Mouse (Mus musculus): ENCODE results near the gene Kcnh1. TPM values are rescaled to one million over a fixed set of nuclear protein-coding genes. Genes with fewer than 3 reads are reported as not detected.

Kcnh1 gene
- total RNA-seq, 2 experiments from 2014 or later = 0.05 TPM; not detected in 1

DNA sequence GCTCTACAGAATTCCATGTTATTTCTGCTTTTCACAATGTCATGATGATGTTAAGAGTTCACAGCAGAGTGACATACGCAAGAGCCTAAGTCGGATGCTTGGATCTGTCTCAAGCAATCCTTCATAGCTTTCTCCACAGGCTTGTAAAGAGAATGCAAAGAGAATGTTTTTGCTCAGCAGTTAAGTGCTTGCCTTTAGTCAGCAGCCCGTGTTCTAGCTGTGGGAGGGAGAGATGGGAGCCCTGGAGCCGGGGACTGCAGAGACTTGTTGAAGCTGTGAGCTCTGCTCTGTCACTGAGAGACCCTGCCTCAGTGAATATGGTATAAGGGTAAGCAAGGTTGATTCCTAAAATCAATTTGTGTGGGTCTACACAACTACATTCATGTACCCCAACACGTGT, 78.3 kb downstream of the Kcnh1 start:
- no peak for DNase-seq (ENCODE audit: low spot score)

DNA sequence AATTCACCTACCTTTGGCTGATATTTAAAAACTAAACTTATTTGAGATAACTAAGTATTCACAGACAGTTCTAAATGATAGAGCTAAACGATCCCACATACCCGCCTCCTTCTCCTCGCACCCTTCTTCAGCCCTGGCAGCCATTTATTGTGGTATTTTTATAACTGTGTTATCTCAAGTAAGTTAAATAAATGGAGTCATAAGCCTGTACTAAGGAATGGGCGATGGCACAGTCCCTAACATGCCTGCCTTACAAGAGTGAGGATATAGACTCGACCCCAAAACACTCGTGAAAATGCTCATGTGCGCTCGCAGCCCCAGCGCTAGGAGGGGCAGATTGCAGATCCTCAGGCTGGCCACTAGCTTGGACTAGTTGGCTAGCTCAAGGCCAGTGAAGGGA, 79.3 kb downstream of the Kcnh1 start:
- DNase-seq (ENCODE audit: low spot score) = no peak

DNA sequence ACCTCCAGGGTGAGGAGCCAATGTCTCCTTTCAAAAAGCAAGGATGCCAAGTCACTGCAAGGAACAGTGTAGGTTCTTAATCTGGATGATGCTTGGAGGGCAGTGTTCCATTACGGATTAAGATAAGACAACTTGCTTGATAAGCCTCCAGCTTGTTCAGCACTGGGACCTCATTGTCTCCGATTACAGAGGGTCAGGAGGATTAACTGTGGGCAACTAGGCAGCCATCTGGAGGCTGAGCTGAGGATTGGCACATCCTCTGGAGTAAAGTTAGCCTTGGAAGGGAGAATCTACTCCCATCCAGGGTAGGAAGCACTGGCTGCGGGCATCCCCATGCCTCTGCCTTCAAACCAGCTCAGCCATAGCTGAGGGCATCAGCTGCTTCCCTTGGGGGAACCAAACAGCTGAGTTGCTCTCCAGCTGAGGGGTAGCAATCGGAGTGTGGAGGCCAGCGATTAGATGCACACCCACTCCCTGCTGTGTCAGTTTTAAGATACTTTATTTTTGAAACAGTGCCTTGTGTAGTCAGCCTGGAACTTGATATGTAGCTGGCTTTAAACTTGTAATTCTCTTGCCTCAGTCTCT, 87.3 kb downstream of the Kcnh1 start:
- no peak for DNase-seq (ENCODE audit: low spot score)

DNA sequence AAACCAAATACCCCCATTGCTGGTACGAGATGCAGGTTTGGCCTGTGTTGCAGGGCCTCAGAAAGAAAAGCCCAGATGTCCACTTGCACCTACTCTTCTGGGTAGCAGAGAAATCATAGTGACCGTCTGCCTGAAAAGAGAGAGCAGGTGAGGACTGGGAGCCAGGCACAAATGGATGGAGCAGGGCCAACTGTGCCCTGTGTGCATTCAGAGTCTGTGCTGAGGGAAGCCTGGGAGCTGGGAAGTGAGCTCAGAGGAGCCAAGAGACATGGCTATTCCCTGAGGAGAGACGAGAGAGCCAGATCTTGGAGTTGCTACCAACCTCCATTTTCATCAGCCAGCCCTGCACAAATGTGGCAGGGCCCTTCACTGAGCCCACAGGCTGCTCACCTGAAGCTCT, 93.8 kb downstream of the Kcnh1 start:
- no peak for DNase-seq (ENCODE audit: low spot score)

DNA sequence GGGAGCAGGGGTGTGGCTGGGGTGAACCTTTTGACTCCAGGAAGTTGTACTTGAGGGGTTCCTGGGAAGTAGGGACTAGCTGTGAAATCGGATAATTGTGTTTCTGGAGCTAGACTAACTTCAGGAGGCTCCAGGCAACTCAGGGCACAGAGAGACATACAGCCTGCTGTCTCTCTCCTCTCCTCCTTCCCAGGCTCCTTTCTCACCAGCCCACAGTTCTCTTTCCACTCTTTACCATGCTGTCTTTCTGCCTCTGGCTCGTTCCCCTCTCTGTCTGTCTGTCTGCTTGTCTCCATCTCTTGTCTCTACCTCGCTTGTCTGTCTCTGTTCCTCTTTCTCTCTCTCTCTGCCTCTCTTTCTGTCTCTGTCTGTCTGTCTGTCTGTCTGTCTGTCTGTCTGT, 94.4 kb downstream of the Kcnh1 start:
- no peak for DNase-seq (ENCODE audit: low spot score)

DNA sequence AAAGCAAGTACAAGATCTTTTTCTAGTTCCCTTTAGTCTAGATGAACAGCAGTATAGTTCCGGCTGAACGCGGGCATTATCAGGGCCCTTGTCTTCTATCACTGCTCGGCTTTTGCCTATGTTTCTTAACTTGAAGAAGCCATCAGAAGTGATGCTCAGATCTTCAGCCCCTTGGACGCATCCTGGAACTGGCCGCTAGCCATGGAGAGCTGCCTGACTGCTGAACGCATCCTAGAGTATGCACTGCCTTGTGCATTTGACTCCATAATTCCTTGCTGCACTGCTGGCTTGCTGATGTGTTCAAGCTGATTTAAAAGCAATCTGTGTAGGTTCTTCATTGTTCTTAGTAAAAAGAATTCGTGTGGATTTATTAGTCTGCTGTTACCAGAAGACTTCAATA, 97.9 kb downstream of the Kcnh1 start:
- DNase-seq (ENCODE audit: low spot score) = no peak

DNA sequence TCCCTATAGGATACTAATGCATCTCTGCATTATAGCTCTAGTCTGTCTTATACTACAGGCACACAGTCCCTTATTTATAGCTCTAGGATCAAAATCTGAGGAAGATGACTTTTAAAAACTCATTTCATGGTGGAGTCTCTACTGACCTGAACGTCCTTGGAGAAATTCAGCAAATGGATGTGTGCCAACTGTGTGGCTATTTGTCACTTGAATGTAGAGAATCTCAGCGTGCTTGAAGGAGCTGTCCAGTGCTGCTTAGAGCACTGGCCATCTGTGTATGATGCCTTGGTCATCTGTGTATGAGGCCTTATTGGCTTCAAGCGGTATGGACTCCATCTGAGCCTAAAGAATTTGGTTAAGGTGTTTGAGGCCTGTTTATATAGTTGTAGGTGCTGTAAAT, 100.7 kb downstream of the Kcnh1 start:
- DNase-seq (ENCODE audit: low spot score) = no peak

DNA sequence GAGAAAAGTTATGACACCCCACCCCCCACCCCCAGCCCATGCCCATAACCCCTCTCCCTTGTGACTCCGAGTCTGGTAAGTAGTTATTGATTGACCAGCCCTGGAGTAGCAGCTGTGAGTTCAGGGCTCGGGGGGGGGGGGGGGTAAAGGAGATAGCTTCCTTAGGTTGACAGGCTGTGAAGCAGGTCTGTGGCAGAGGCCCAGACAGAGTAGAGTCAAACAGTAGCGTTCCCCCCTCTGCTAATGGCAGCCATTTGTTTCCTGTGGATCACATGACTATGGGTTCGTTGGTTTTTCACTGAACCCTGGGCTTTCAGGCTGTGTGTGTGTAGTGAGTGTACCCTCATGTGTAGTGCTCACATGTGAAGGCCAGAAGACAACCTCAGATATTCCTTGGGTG, 102.8 kb downstream of the Kcnh1 start:
- no peak for DNase-seq (ENCODE audit: low spot score)

DNA sequence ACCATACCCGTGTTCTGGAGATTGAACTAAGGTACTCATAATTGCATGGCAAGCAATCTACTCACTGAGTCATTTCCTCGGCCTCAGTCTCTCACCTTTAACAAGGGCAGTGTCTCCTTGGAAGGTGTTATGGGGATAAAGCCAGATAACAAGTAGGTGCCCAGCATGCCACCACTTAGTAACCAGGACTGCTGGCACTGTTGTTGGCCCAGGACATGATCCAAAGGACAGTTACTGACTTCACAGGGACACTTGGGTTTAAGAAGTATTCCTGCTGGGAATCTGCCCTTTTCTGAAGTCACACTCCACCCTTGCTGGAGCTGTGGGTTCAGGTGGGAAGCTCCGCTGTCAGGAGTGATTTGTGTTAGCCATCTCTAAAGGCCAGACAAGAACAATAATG, 103.3 kb downstream of the Kcnh1 start:
- no peak for DNase-seq (ENCODE audit: low spot score)

DNA sequence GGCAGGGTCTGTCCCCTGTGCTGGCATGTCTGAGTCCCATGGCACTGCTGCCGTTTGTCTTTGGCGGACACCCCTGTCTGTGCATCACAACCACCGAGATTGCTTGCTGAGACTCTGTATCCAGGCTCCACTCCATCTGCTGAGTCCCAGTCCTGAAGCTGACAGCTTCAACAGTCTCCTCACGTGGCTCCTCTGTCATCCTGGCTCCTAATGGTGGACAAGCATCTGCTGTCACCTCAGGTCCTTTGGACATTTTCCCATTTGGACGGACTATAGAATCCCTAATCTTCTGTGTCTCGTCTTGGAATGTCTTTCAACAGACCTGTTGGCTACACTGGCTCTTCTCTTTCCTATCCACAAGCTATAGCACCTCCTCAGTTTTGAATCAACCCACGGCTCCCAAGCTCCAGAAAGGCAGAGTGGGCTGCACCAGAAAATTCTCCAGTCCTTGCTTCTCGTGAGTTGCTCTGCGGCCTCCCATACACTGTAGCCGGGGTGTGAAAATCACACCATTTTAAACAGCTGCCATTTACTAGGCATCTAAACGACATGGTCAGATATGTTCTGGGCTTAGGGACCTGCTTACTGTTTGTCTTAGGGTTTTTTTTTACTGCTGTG, 104.8 kb downstream of the Kcnh1 start:
- DNase-seq (ENCODE audit: low spot score) = no peak

DNA sequence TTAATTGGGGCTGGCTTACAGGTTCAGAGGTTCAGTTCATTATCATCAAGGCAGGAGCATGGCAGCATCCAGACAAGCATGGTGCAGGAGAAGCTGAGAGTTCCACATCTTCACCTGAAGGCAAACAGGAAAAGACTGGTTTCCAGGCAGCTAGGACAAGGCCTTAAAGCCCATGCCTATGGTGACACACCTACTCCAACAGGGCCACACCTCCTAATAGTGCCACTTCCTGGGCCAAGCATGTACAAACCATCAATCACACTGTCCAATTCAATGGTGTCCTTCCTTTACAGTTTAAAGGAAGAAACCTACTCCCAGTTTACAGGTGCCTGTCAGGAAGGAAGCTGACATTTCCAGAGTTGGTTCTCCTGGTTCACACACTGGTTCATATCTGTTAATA, 105.3 kb downstream of the Kcnh1 start:
- DNase-seq (ENCODE audit: low spot score) = no peak

DNA sequence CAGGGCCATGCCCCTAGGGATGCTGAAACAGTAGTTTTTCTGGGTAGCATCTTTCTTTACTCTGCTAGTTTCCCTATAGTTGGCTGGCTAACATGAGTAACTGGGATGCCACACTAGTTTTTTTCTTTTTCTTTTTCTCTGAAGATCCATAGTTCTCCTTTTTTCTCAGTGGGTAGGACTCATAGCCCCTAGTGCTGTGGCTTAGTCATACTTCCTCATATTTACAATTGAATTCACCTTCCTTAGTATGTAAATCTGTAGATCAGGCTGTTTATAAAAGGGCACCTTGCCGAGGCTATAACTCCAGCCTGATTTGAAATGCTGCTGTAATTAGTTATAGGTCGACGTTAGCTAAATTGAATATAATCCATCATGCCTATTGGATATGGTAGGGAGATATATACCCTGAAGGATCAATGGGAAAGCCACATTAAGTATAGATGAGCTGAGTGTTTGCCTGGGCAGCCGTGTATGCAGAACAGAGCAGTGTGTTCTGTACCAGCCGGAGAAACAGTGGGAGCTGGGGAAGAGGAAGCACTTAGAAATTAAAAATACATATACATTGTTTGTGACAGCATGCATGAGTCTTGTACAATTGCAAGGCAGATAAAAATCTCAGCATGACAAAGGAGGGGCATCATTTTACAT, 107.0 kb downstream of the Kcnh1 start:
- no peak for DNase-seq (ENCODE audit: low spot score)

DNA sequence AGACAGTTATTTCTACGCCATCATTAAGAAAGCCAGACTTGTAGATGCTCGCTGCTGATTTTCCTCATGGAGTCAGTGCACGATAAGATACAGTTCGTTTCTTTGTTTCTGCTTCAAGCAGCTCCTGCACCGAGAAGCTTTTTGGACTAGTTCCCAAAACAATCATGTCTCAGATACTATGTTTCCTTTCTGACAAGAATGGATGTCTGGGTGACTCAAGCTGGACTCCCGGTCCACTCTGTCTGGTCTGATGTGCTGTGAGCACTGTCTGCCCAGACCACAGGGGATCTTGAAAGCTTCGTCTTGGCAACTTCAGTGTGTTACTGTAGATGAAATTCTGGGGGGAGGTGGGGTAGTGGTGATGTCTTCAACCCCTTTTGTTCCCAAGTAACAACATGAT, 109.8 kb downstream of the Kcnh1 start:
- no peak for DNase-seq (ENCODE audit: low spot score)

DNA sequence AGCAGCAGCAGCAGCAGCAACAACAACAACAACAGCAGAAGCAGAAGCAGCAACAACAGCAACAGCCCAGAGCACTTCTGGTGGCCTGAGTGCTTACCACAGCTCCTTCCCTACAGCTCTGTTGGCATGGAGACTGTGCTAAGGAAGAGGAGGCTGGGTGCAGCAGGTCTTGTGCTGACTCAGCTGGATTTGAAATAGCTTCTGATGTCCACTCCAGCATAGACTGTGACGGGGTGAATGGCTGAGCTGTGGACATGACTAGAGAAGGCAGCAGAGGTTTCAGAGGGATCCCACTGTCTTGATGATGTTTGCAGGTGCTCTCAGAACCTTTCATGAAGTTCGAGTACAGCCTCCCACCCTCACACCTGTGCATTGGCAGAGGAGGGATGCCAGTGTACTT, 113.0 kb downstream of the Kcnh1 start:
- DNase-seq (ENCODE audit: low spot score) = no peak

DNA sequence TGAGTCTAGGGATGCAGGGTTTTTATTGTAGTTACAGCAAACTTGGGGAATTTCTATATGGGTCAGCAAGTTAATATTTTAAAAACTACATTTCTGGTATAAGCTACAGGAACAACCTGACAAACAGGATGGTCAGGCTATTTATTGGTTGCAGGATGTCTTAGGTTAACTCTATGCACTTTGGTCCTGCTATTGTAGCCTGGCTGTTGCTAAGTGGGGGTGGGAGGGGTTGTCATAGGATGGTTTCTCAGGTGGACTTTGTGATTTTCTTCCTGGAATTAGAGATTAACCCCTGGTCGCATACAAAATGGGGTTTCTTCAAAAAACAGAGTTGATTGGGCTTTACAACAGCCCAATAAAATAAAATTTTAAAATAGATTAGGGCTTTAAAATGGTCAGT, 114.6 kb downstream of the Kcnh1 start:
- DNase-seq (ENCODE audit: low spot score) = no peak

DNA sequence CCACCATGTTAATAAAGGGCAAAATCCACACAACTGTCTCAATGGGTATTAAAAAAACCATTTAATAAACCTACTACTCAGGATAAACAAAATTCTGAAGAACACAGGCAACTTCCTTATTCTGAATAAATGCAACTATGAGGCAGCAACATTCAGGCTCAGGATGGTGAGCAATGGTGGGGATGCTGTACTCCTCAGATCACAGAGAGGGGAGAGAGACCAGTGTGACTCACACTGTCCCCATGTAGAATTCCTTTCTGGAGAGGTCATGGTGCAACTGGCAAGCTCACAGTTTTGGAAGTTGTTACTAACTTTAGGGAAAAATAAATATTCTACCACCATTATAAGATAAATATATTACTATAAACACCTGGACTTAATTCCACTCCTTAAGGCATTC, 116.5 kb downstream of the Kcnh1 start:
- no peak for DNase-seq (ENCODE audit: low spot score)

DNA sequence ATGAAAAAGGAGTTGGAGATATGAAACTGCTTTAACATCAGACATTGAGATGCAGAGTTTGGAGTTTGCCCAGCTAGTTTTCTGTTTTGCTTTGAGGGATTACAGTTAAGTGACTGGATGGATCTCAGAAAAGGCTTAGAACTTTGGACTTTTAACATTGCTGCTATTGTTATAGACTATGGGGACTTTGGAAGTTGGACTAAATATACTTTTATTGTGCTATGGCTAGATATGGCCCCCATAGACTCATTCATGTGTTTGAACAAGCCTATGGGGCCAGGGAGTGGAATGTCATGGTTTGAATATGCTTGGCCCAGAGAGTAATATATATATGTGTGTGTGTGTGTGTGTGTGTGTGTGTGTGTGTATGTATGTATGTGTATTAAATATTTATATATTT, 120.7 kb downstream of the Kcnh1 start:
- DNase-seq (ENCODE audit: low spot score) = no peak

DNA sequence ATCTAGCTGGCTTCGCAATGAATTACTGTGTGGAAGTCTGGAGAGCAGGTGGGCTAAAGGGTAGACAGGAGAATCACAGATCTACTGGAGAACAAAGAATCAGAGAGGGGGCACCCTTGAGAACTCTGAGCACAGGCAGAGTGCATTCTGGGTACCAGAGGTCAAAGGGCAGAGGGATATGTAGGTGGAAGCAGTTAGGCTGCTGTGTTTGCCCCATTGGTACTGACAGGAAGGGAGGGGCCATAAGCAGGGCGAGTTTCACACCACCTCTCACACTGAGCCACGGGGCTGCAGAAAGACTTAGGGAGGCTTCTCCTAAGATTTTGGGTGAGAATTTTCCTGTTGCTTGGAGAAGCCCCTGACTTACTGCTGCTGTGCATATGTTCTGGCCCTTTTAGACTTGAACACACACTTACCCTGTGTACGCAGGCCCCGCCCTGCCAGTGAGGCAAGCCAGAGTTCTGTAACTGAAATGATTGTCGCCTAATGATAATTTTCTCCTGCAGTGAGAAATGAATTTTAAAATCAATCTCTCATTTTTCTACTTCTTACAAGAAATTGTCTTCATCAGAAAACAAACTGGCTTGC, 121.4 kb downstream of the Kcnh1 start:
- DNase-seq (ENCODE audit: low spot score) = no peak

DNA sequence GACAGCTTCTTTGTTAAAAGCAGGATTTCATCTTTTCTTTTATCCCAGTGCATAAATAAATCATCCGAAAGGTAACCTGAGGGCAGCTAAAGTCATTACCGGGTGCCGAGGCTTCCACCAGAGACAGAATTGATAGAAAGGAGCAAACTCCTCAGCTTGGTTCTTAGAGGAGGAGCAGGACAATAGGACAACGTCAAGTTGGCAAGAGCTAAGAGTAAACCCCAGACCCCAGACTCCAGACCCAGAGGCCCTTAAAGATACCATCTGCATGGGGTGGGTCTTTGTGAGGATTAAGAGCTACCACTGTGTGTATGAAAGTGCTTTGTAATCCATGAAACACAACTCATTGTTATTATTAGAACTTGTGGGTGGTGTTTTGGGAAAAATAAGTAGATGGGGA, 121.9 kb downstream of the Kcnh1 start:
- DNase-seq (ENCODE audit: low spot score) = no peak

DNA sequence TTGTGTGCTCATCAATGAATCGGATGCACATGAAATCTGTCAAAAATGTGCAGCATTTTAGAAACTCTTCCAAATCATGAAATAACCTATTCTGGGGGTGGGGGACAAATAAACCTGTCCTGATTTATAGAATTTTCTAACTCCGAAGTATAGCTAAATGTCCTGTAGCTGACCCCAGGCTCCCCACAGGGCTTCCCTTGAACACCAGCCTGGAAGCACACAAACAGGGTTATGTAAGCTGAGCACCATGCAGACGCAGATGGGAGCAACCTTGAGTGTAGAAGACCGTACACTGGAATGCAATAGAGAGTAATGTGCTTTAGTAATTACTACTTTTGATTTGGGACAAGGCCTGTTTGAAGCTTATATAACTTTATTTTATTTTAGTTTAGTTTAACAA, 122.4 kb downstream of the Kcnh1 start:
- DNase-seq (ENCODE audit: low spot score) = no peak

DNA sequence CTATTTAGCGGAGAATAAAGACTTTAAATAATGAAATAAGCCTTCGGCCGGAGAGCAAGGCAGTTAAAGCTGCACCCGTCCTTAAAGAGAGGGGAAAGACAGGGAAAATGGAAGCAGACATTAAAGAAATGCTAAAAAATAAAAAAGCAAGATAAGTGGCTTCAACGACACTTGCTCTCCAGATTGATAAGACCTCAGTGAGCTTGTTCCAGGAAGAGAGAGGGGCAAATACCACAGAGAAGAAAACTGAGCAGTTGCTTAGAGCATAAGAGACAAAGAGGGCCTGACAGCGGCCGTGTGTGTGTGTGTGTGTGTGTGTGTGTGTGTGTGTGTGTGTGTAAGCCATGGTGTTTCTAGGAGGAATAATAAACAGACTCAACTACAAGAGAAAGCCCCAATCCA, 123.0 kb downstream of the Kcnh1 start:
- DNase-seq (ENCODE audit: low spot score) = no peak

DNA sequence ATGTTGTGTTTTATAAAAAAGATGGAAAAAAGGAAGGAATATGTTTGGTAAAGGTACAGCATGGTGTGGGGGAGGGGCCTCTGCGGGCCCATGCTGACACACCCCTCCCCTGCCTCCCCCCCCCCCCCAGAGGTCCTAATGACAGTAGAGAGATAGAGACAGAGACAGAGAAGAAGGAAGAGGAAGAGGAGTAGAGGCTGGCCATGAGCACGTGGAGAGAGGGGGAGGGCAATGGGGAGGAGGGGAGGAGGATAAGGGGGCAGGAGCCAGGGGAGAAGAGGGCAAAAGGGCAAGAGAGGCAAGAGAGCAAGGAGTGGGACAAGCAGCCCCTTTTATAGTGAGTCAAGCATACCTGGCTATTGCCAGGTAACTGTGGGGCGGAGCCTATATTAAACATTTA, 123.5 kb downstream of the Kcnh1 start:
- no peak for DNase-seq (ENCODE audit: low spot score)

Data from gastrocnemius, adult 18-20 months (tissue).